Mouse (Mus musculus) neural tube, embryonic 11.5 days (tissue): ENCODE data around the gene Clec18a. TPM values are rescaled to one million over a fixed set of nuclear protein-coding genes. Genes with fewer than 3 reads are reported as not detected.
"Not testable (repeated sequence)": the region's sequence is repeated elsewhere in the genome, so short reads cannot be mapped to it uniquely, and the experiment has no call there.

Experiments used
- ATAC-seq: fragments of 200-750 bp; cut with Nextera tagmentation; 2 replicates; pipeline ENCODE4 v1.8.0; 2017; ENCODE audit warnings: moderate number of reproducible peaks, mild to moderate bottlenecking, moderate TSS enrichment, moderate library complexity; ENCODE audit not compliant: insufficient read depth, low FRiP score, low TSS enrichment
- DNase-seq: peaks from one replicate; pipeline ENCODE4 v3.0.0-alpha.2; 2015; ENCODE audit warnings: low spot score
- H3K27ac ChIP-seq: fragments of 300-500 bp; sonication (generic); 2 replicates; pipeline ENCODE4 v1.5.1; 2014; ENCODE audit warnings: low read depth, mild to moderate bottlenecking, low read length
- H3K27me3 ChIP-seq: fragments of 300-500 bp; sonication (generic); 2 replicates; pipeline ENCODE4 v1.6.1; 2014; ENCODE audit warnings: mild to moderate bottlenecking, low read length, mixed read lengths; ENCODE audit not compliant: control insufficient read depth, insufficient read depth
- H3K36me3 ChIP-seq: fragments of 300-500 bp; sonication (generic); 2 replicates; pipeline ENCODE4 v1.6.1; 2014; ENCODE audit warnings: mild to moderate bottlenecking, low read length, moderate library complexity, mixed read lengths; ENCODE audit not compliant: control insufficient read depth, insufficient read depth
- H3K4me1 ChIP-seq: fragments of 300-500 bp; sonication (generic); 2 replicates; pipeline ENCODE4 v1.6.1; 2014; ENCODE audit warnings: low read length, mixed read lengths; ENCODE audit not compliant: control insufficient read depth, insufficient read depth
- H3K4me2 ChIP-seq: fragments of 300-500 bp; sonication (generic); 2 replicates; pipeline ENCODE4 v1.6.1; 2014; ENCODE audit warnings: low read depth, mild to moderate bottlenecking, moderate library complexity
- H3K4me3 ChIP-seq: fragments of 300-500 bp; sonication (generic); 2 replicates; pipeline ENCODE4 v1.5.1; 2014; ENCODE audit warnings: low read depth, low read length
- H3K9ac ChIP-seq: fragments of 300-500 bp; sonication (generic); 2 replicates; pipeline ENCODE4 v1.6.1; 2014; ENCODE audit warnings: mild to moderate bottlenecking, low read length
- H3K9me3 ChIP-seq: fragments of 300-500 bp; sonication (generic); 2 replicates; pipeline ENCODE4 v1.6.1; 2016; ENCODE audit warnings: low read length; ENCODE audit not compliant: control insufficient read depth
- WGBS: fragments of 180-500 bp; shearing (Covaris S2); extraction: QIAGEN DNeasy Blood & Tissue Kit; methylation state at CpG from one replicate; pipeline ENCODE4 v1.1.7; 2014; 5-methylcytosine and 5-hydroxymethylcytosine counted together
- polyA plus RNA-seq: library from polyadenylated mRNA; unstranded; fragments of >200 nt; fragmentation: Nextera tagmentation; extraction: Ambion mirVana; gene quantifications from 2 replicates; pipeline ENCODE4 v1.2.1, GENCODE M21; 2014

Clec18a gene
- polyA plus RNA-seq: 0.38 and 0.55 TPM in 2 replicates

DNA sequence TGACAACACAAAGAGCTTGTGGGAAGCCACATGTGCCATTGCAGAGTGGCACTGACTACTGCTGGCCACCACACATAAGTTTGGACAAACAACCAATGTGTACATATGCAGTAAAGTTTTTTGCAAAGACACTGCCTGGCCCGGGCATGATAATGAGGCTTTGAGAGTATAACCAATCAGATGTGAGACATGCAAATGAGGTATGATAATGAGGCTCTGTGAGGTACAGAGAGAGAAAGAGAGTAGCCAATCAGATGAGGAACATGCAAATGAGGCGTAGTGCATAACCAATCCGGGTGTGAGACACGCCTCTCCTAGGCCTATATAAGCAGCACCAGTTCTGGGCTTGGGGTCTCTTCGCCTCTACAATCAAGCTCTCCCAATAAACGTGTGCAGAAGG is at the start of gene Clec18a:
Gene Clec18a (minus strand): TSS at position 101 of the 400 bp plus-strand sequence.
- DNase-seq, ATAC-seq: not testable (repeated sequence)
- 85% methylated on average over 4 of the region's 6 CpGs for WGBS

DNA sequence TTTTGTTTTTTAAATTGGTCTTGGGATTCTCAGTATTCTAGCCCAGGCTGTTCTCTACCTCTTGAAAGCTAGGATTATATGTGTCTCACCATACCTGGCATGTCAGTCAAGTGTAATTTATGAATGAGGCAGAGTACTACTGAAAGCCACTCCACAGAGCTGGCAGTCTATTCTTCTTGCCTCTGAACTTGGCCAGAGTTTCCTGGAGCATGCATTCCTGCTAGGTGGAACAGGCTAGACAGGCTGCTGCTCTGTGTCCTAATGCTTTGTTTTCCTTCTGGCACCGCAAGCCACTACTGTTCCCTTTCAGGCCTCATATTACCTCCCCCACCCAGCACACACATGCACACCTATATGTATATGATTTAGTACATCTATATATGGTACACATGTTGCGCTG is 38.5 kb upstream of the Clec18a start:
- no peaks in the 10 kb centered on the region for H3K9me3 ChIP-seq
- DNase-seq: no peak
- no peak overlapping the region for H3K4me3 ChIP-seq
- H3K27me3 ChIP-seq: no peaks in the 10 kb centered on the region
- 100% methylated on average over 2 of the region's 2 CpGs for WGBS
- no peak overlapping the region for H3K4me2 ChIP-seq
- no peak for ATAC-seq
- no peak overlapping the region for H3K27ac ChIP-seq
- no peak overlapping the region for H3K9ac ChIP-seq
- H3K4me1 ChIP-seq: no peaks in the 10 kb centered on the region
- H3K36me3 ChIP-seq: peaks cover 9% of the 10 kb centered on the region

More for the DNA sequence above, at the start of gene Clec18a:
- not testable (repeated sequence) for H3K9me3 ChIP-seq, H3K4me3 ChIP-seq, H3K4me1 ChIP-seq, H3K27me3 ChIP-seq, H3K4me2 ChIP-seq, H3K27ac ChIP-seq, H3K9ac ChIP-seq, H3K36me3 ChIP-seq

DNA sequence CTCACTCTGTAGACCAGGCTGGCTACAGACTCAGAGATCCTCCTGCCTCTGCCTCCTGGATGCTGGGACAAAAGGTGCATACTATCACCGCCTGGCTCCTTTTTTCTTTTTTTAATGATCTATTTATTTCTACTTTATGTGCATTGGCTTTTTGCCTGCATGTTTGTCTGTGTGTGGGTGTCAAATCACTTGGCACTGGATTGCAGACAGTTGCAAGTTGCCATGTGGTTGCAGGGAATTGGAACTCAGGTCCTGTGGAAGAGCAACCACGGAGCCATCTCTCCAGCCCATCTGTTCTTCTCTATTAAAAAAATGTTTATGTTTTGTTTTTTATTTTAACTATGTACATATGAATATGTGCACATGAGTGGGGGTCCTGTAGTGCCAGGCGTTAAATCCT is 27.3 kb upstream of the Clec18a start:
- Histone ChIP-seq H3K36me3 (peaks cover under 1% of the 10 kb centered on the region; the same call in 1 of the 2 replicates), H3K4me3 (no peak overlapping the region), H3K4me1 (no peaks in the 10 kb centered on the region), H3K4me2 (no peak overlapping the region), H3K27ac (no peak overlapping the region), H3K9ac (no peak overlapping the region), H3K9me3 (no peaks in the 10 kb centered on the region), H3K27me3 (no peaks in the 10 kb centered on the region)
- WGBS: 93% methylated on average over 3 of the region's 3 CpGs
- ATAC-seq (no peak), DNase-seq (no peak)

DNA sequence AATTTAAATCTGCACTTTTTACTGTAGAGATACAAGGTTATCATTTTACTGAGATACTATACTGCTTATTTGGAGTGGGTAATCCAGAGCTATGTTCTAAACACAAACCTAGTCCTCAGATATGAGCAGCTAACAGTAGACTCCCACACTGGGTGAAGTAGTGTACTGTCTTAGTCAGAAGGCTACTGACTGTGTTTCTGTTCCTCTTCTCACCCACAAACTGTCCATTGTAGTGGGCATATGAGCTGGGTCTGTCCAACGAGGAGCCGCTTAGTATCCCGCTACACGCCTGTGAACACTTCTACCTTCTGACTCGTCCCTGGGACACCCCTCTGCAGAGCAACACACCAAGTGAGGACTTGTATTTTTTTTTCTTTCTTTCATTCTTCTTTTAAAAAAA is 22.7 kb upstream of the Clec18a start:
- H3K27ac ChIP-seq: no peak overlapping the region
- no peaks in the 10 kb centered on the region for H3K4me1 ChIP-seq
- no peak overlapping the region for H3K9ac ChIP-seq
- DNase-seq (no peak), ATAC-seq (no peak)
- H3K4me2 ChIP-seq: no peak overlapping the region
- 0 out of 2 replicates have a peak, but pooled peaks cover 2% of the 10 kb centered on the region for H3K36me3 ChIP-seq
- 94% methylated on average over 5 of the region's 5 CpGs for WGBS
- H3K4me3 ChIP-seq: no peak overlapping the region
- H3K9me3 ChIP-seq: no peaks in the 10 kb centered on the region
- H3K27me3 ChIP-seq: no peaks in the 10 kb centered on the region

DNA sequence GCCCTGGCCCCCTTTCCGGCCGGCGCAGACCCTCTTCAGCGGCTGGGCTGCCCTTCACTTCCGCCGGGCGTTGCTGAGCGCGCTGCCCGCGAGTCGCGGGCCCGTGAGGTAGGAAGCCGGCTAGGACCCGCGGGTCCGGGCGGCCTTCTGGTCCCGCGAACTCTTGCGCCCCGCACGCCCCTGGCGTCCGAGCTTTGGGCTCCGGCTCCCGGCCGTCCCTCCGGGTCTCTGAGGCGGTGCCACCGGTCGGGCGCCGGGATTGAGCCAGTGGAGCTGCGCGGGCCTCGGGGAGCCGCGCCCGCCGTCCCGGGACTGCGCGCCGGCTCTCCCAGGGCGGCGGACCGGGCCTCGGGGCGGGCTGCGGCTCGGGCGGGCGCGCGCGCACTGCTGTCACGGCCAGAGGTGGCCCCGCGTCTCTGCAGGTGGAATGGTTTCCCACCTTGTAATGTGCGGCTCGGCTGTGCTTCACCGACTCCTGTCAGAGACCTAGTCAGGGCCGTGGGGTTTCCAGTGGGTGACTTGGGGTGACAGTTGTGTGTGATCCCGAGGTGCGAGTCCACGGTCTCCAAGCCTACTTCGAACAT is 2.6 kb upstream of the Clec18a start:
- not testable (repeated sequence) for H3K27ac ChIP-seq, H3K4me1 ChIP-seq, DNase-seq, H3K36me3 ChIP-seq, H3K27me3 ChIP-seq, H3K9me3 ChIP-seq
- WGBS: under 1% methylated on average over 41 of the region's 69 CpGs
- ATAC-seq: peak; percentile 93
- peak overlapping the region; percentile 64 for H3K4me3 ChIP-seq
- H3K9ac ChIP-seq: peak overlapping the region; percentile 54
- peak overlapping the region; percentile 77 for H3K4me2 ChIP-seq

DNA sequence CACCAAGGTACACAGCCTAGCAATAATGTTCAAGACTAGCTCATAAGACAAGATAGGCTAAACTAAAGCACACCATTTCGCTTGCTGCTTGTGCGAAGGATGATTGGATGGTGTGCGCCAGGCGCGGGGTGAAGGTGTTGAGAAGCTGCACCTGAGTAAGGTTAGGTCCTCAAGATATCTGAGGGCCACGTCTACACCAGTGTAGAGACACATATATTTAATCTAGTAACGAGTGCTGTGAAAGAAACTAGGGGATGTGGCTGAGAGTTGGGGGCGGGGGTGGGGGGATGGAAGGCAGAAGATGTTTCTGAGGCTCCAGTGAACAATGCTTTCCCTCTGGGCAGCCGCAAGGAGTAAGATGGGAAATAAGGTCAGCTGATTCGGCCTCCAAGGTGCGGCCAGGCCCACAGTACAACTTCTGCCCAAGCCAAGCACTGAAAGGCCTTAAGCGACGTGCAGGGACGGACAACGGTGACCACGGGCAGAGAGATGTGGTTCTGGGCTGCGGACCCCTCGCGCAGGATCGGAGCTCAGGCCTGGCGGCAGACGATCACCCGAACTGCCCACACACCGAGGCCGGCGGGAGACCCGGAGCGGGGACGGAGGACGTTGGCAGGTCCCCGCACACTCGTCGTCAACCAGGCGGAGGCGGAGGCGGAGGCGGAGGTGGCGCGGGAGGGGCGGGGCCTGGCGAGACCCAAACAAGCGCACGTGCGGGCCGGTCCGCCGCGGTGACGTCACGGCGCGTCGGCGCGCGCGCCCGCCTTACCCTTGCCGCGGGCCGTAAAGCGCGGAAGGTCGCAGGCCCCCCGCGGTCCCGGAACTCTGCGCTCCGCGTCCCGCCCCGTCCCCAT is 1.9 kb upstream of the Clec18a start, which contains the start of gene Pdpr:
Gene Pdpr (plus strand): TSS at position 766 of the 854 bp plus-strand sequence.
- no peaks in the 10 kb centered on the region for H3K36me3 ChIP-seq
- peak within 1 kb of the TSS; percentile 54 for H3K9ac ChIP-seq
- no peaks in the 10 kb centered on the region for H3K9me3 ChIP-seq
- peak within 1 kb of the TSS; percentile 64 for H3K4me3 ChIP-seq
- DNase-seq: peak; percentile 93
- no peak within 1 kb of the TSS for H3K27ac ChIP-seq
- no peaks in the 10 kb centered on the region; the same call in 1 of the 2 replicates for H3K4me1 ChIP-seq
- WGBS: 7% methylated on average over 55 of the region's 72 CpGs
- no peaks in the 10 kb centered on the region for H3K27me3 ChIP-seq
- peak within 1 kb of the TSS; percentile 77 for H3K4me2 ChIP-seq
- peak; percentile 92 for ATAC-seq

DNA sequence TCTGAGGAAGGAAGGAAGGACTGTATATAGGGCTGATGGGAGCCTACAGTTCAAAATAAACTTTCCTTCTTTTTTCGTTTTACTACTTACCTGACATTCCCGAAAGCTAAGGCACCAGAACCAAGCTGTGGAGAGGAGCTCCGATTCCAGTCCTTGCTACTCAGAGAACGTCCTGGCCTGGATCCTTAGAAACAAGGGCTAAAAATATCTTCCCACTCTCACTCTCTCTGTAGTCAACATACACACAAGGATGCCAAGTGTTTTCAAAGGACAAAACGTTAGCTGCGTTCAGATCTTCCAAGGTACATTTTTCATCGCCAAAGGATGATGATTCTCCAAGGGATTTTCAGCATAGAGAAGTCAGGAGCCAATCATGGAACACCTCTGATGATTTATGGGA is 520 bp downstream of the Clec18a start:
- no peaks in the 10 kb centered on the region for H3K9me3 ChIP-seq
- WGBS: 83% methylated on average over 7 of the region's 7 CpGs
- ATAC-seq: no peak

DNA sequence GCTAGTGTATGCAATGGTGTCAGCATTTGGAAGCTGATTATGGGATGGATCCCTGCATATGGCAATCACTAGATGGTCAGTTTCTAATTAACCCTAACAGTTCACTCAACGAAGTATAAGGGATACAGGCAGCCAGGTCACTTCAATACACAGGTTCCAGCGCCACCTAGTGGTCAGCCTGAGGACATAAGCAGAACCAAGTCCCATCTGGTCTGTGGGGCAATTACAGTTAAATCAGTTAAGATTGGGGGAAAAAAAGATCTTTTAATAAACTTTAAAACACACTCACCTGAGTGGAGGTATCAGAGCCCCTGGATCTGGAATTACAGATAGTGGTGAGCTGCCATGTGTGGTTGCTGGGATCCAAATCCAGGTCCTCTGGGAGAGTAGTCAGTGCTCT is 2.1 kb downstream of the Clec18a start:
- ATAC-seq (no peak), DNase-seq (peak; percentile 69)
- Histone ChIP-seq H3K36me3 (no peaks in the 10 kb centered on the region), H3K4me2 (no peak overlapping the region), H3K27ac (no peak overlapping the region), H3K9ac (no peak overlapping the region), H3K4me3 (no peak overlapping the region), H3K9me3 (no peaks in the 10 kb centered on the region), H3K27me3 (no peaks in the 10 kb centered on the region), H3K4me1 (no peaks in the 10 kb centered on the region; the same call in 1 of the 2 replicates)
- 0% methylated on average over 2 of the region's 2 CpGs for WGBS

More for the DNA sequence above, 520 bp downstream of the Clec18a start:
- no peaks in the 10 kb centered on the region for H3K27me3 ChIP-seq
- DNase-seq: no peak
- H3K27ac ChIP-seq: no peak overlapping the region
- H3K9ac ChIP-seq: no peak overlapping the region
- H3K36me3 ChIP-seq: no peaks in the 10 kb centered on the region
- H3K4me1 ChIP-seq: no peaks in the 10 kb centered on the region; the same call in 1 of the 2 replicates
- no peak overlapping the region for H3K4me2 ChIP-seq
- no peak overlapping the region for H3K4me3 ChIP-seq
